Mouse (Mus musculus) adrenal gland, postnatal 25 days (tissue): Measurements from ENCODE around the gene Phrf1. TPM values are rescaled to one million over a fixed set of nuclear protein-coding genes. Genes with fewer than 3 reads are reported as not detected.
A peak's percentile ranks its signal among the peaks of the same experiment; 100 is the strongest.

Source experiments
- DNase-seq: peaks from one replicate; pipeline ENCODE4 v3.0.0; 2021; ENCODE audit warnings: mixed read lengths
- microRNA-seq, 2 experiments: library from miRNA; unstranded; fragments of <30 nt; microRNA quantifications; one replicate each; pipeline ENCODE4 v1.2.0; 2021
- total RNA-seq: library from RNA; stranded (reverse); gene quantifications from 2 replicates; pipeline ENCODE4 v1.2.3, GENCODE M21; 2021

The Phrf1 gene
- total RNA-seq, 1 experiment from 2014 or later, result 83.9 TPM

DNA sequence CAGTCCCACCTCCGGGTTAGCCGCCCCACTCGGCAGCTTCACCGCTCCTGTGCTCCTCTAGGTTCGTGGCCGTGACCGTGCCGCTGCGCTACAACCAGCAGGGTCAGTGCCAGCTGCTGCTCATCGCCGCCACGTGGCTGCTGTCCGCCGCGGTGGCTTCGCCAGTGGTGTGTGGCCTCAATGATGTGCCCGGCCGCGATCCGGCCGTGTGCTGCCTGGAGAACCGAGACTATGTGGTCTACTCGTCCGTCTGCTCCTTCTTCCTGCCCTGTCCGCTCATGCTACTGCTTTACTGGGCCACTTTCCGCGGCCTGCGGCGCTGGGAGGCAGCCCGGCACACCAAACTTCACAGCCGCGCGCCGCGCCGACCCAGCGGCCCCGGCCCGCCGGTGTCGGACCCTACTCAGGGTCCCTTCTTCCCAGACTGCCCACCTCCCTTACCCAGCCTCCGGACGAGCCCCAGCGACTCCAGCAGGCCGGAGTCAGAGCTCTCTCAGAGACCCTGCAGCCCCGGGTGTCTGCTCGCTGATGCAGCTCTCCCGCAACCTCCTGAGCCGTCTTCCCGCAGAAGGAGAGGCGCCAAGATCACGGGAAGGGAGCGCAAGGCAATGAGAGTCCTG, 65.4 kb downstream of the Phrf1 start:
- peak; percentile 63 for DNase-seq

- no peak for DNase-seq
These were observed 65.9 kb downstream of the Phrf1 start for GRCm38 (mm10) chr7:141294479-141294878.

- no peak for DNase-seq
These were observed 69.5 kb downstream of the Phrf1 start for GRCm38 (mm10) chr7:141297926-141298650.

DNA sequence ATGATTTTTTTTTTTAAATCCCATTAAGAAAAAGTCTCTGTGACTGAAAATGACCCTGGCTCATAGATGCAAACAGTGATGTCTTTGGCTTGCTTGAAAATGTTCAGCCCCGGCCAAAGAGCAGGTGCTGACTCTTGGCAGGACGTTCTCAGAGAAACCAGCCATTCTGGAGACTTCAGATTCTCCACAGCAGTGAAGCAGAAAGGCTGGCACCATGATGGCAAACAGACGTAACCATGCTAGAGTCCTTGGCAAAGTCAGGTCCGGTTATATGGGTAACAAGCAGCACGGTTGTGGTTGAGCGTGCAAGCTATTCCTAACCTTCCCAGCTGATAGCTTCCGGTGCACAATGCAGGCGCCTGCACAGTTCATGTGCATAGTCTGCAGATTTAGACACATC, 70.6 kb downstream of the Phrf1 start:
- DNase-seq, result no peak

DNA sequence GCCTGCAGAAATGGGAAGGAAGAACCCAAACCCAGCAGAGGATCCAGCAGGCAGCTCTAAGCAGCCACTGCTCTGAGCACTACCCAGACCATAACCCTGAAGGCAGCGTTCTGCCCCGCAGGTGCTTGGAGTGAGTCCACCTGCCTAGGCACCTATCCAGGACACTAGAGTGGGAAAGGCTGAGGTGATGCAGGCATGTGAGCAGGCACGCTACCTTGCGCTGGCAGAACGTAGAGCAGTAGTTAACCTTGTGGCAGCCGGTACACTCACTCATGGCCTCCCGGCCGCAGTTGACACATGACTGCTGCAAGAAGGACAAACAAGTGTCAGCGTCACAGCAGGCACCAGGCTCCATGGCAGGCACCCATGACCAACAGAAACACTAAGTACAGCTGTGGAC, 72.8 kb downstream of the Phrf1 start:
- peak; percentile 39 for DNase-seq

- no peak for DNase-seq
These were observed 74.2 kb downstream of the Phrf1 start for GRCm38 (mm10) chr7:141302702-141303268.

DNA sequence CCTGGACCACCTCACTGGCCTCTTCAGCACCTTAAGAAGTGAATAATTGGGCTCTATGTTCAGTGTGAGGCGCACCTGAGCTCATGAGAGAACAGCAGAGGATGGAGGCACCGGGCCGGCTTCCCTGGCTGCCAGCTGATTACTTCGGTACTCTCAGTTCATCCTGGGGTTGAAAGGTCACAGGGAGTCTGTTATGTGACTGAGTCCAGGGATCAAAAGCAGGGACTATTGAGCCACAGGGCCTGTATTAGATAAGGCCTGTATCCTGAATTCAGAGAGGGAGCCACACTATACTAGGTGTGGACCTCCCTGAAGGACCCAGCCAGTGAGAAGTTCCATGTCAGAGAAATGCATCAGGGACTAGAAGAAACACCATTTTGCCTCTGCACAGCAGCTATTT, 76.0 kb downstream of the Phrf1 start:
- no peak for DNase-seq

Small RNA genes within 50 kb of the gene (microRNA-seq; reads per million reads assigned to microRNA genes)
- gene Mir210, result 187 to 355 reads per million in 2 experiments

Other genes with a start within 250 kb of the Phrf1 start
- gene Ifitm3, start 218.0 kb upstream of the Phrf1 start, total RNA-seq, result 103 and 109 TPM in 2 replicates
- gene Ifitm6, start 210.9 kb upstream of the Phrf1 start, total RNA-seq, result not detected in 2 replicates
- not detected in 2 replicates for gene Gm17387, start 199.7 kb upstream of the Phrf1 start, total RNA-seq
- 2.5 and 3.6 TPM in 2 replicates for gene B4galnt4, start 167.7 kb upstream of the Phrf1 start, total RNA-seq
- 0.86 and 1.2 TPM in 2 replicates for gene Pkp3, start 150.6 kb upstream of the Phrf1 start, total RNA-seq
- gene Sigirr, start 128.2 kb upstream of the Phrf1 start, total RNA-seq, result 4.5 and 5.0 TPM in 2 replicates
- gene Ano9, start 111.0 kb upstream of the Phrf1 start, total RNA-seq, result 0.33 TPM in 1 of 2 replicates, not detected in the other
- 29.1 and 48.2 TPM in 2 replicates for gene Ptdss2, start 106.4 kb upstream of the Phrf1 start, total RNA-seq
- gene Rnh1, start 55.9 kb upstream of the Phrf1 start, total RNA-seq, result 298 and 356 TPM in 2 replicates
- gene Hras, start 34.8 kb upstream of the Phrf1 start, total RNA-seq, result 64.8 and 88.0 TPM in 2 replicates
- gene Lrrc56, start 34.6 kb upstream of the Phrf1 start, total RNA-seq, result 6.4 and 10.8 TPM in 2 replicates
- 0.39 TPM in 1 of 2 replicates, not detected in the other for gene Lmntd2, start 14.7 kb upstream of the Phrf1 start, total RNA-seq
- gene Rassf7, start 12.9 kb upstream of the Phrf1 start, total RNA-seq, result 5.7 and 8.0 TPM in 2 replicates
- 7.8 and 10.4 TPM in 2 replicates for gene Irf7, start 37.7 kb downstream of the Phrf1 start, total RNA-seq
- gene Cdhr5, start 48.0 kb downstream of the Phrf1 start, total RNA-seq, result 14.4 and 16.5 TPM in 2 replicates
- not detected in 2 replicates for gene Sct, start 50.3 kb downstream of the Phrf1 start, total RNA-seq
- gene Drd4, start 63.2 kb downstream of the Phrf1 start, total RNA-seq, result not detected in 2 replicates
- gene Deaf1, start 98.9 kb downstream of the Phrf1 start, total RNA-seq, result 33.8 and 45.4 TPM in 2 replicates
- 34.1 and 43.2 TPM in 2 replicates for gene Tmem80, start 99.0 kb downstream of the Phrf1 start, total RNA-seq
- gene Eps8l2, start 110.1 kb downstream of the Phrf1 start, total RNA-seq, result 1.6 and 2.6 TPM in 2 replicates
- 629 and 681 TPM in 2 replicates for gene Taldo1, start 163.4 kb downstream of the Phrf1 start, total RNA-seq
- gene Gatd1, start 185.4 kb downstream of the Phrf1 start, total RNA-seq, result 35.6 and 58.9 TPM in 2 replicates
- gene Cend1, start 200.7 kb downstream of the Phrf1 start, total RNA-seq, result 0.57 and 1.3 TPM in 2 replicates
- gene Slc25a22, start 209.1 kb downstream of the Phrf1 start, total RNA-seq, result 95.6 and 102 TPM in 2 replicates
- 3.0 and 3.3 TPM in 2 replicates for gene Pidd1, start 215.2 kb downstream of the Phrf1 start, total RNA-seq
- gene Rplp2, start 218.6 kb downstream of the Phrf1 start, total RNA-seq, result 917 and 919 TPM in 2 replicates
- 538 and 617 TPM in 2 replicates for gene Pnpla2, start 226.4 kb downstream of the Phrf1 start, total RNA-seq
- 9.9 and 13.5 TPM in 2 replicates for gene Cracr2b, start 232.3 kb downstream of the Phrf1 start, total RNA-seq
- 287 and 310 TPM in 2 replicates for gene Cd151, start 238.6 kb downstream of the Phrf1 start, total RNA-seq
- gene Polr2l, start 246.3 kb downstream of the Phrf1 start, total RNA-seq, result 89.5 and 102 TPM in 2 replicates
- gene Tspan4, start 246.5 kb downstream of the Phrf1 start, total RNA-seq, result 70.9 and 99.3 TPM in 2 replicates